Mouse (Mus musculus) neutrophil, adult 5-6 weeks (primary cell): Measurements from ENCODE around the gene Agpat1. TPM values are rescaled to one million over a fixed set of nuclear protein-coding genes. Genes with fewer than 3 reads are reported as not detected.

Experiments
- ATAC-seq: fragments of 151-379, 151-347 bp; 2 replicates; pipeline ENCODE4 v1.8.0; 2017; ENCODE audit warnings: mild to moderate bottlenecking, moderate TSS enrichment; ENCODE audit not compliant: insufficient number of reproducible peaks, poor library complexity, low FRiP score, severe bottlenecking; ENCODE audit errors: extremely low read depth
- total RNA-seq: library from RNA; stranded (forward); fragments of 200-1000 nt; gene quantifications from 2 replicates; pipeline ENCODE4 v1.2.3, GENCODE M21; 2017

Gene Agpat1
- total RNA-seq, 1 experiment from 2014 or later: 32.9 TPM

DNA sequence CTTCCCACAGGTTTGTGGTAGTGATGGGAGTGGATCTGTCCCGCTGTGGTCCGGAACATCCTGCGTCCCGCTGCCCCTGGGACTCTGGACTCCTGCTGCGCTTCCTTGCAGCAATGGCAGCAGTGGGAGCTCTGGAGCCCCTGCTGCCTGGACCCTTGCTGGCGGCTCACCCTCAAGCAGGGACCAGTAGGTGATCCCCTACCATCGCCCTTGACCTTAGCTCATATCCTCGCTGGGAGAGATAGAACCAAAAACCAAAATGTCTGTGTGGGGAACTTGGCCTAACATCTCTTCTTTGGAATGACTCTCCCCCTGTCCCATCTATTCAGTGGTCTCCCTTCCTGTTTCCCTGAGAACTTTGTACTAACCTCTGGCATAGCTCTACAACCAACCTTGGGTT lies 20.2 kb upstream of the Agpat1 start:
- ATAC-seq: no peak

DNA sequence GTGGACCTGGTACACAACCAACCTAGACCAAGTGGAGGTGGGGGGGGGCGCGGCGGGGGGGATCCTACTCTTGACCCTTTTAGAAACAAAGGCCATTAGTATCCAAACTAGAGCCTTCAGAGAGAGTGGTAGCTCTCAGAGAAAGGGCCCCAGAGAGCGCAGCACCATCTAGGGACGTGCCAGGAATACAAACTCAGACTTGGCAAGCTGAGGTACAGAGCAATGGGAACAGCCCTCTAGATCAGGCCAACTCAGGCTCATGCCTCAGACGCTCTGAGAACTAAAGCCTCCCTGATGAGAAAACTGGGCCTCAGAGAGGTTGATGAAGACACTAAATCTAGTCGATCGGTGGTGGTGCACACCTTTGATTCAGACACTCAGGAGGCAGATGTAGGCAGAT lies 18.9 kb upstream of the Agpat1 start:
- ATAC-seq: no peak

DNA sequence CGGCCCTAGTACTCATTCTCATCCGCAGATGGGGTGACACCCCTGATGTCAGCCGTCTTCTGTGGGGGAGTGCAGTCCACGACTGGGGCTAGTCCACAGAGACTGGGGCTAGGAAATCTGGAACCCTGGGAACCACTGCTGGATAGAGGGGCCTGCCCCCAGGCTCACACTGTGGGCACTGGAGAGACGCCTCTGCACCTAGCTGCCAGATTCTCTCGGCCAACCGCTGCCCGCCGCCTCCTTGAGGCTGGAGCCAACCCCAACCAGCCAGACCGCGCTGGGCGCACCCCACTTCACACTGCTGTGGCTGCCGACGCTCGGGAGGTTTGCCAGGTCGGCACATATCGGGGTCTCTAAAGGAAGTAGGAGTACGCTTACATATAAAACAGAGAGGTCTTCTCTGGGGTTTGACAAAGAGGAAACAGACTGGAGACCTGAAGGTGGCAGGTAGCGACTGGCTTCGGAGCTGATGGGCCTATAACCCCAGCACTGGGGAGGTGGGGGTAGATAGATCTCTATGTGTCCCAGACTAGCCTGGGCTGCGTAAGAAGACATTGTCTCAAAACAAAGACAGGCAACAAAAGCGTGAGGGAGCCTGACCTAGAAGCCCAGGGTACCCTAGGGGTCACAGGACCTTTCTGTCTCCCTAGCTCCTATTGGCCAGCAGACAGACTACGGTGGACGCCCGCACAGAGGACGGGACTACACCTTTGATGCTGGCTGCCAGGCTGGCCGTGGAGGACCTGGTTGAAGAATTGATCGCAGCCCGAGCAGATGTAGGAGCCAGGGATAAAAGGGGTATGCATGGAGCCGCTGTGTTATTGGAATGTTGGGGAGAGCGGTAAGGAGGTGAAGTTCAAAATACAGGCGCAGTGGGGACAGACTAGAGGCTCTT lies 17.9 kb upstream of the Agpat1 start:
- ATAC-seq: no peak

DNA sequence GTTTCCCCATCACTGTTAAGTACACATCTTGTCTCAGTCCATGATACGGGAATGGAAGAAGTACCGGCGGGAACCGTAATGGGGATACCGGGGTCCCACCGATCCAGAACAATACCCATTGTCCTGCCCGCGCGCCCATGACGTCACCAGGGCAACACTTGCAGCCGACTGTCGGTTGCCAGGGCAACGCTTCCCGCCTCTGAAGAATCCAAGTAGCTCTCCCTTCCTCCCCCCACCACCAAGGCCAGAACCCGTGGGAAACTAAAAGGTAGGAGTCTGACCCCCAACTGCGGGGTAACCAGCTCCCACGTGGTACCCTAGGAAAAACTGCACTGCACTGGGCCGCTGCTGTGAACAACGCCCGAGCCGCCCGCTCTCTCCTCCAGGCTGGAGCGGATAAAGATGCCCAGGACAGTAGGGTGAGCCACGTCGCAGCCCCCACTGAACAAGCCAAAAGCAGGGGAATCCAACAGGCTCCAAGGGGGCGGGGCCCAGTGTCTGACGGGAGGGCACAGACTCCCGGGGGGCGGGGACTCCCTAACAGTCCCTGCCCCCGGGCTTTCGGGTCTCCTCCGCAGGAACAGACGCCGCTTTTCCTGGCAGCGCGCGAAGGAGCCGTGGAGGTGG lies 17.2 kb upstream of the Agpat1 start:
- ATAC-seq: no peak

DNA sequence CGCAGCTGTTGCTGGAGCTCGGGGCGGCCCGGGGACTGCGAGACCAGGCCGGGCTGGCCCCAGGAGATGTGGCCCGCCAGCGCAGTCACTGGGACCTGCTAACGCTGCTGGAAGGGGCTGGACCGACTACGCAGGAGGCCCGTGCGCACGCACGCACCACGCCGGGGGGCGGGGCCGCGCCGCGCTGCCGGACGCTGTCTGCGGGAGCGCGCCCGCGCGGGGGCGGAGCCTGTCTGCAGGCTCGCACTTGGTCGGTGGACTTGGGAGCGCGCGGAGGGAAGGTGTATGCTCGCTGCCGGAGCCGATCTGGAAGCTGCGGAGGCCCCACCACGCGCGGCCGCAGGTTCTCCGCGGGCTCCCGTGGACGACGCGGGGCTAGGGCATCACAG lies 16.6 kb upstream of the Agpat1 start:
- ATAC-seq: peak; percentile 51

DNA sequence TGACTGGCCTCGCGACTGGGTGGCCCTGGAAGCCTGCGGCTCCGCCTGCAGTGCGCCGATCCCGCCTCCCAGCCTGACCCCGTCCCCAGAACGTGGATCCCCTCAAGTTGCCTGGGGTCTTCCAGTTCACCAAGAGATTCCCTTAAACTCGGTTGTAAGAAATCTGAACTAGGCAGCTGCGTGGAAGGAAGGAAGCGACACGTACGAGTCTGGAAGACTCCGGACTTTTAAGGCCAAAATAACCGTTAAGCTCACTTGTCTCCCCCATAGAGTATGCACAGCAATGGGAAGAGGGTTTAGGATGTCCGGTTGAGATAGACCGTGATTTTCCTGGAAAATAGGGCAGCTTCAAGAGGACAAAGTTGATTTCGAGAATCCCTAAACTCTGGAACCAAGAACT lies 16.2 kb upstream of the Agpat1 start:
- no peak for ATAC-seq

DNA sequence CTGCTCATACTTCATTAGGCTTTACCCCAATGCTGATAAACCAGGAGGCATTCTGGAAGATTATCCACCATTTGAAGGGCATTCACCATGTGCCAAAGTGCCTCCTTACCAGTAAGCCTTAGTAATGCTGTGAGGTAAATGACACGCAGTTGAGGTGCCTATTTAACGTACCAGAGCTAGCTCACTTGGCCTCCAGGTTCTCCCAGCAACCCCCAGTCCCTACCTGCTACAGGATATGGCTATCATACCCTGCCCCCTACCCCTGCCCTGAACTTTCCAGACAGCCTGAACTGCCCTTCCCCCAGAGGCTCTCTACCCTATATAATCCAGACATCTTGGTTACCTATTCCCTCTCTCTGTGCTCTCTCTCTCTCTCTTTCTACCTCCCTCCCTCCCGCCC lies 15.3 kb upstream of the Agpat1 start:
- ATAC-seq: no peak

DNA sequence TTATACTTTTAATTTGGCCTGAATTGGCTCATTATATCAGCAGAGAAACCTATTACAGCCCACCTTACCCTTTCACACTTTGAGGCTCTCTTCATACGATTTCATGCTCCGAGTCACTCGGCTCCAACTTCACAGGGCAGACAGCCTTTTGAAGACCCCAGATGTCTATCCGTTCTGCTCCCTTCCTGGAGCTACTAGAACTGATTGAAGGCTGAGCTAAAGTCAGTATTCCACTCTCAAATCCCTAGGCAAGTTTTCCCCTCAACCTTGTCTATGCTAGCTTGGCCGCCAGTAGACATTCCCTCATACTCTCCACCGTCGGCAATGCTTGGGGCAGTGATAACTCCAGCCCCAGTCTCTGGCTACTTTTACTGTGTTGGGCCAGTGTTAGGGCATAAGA lies 14.9 kb upstream of the Agpat1 start:
- ATAC-seq: no peak

DNA sequence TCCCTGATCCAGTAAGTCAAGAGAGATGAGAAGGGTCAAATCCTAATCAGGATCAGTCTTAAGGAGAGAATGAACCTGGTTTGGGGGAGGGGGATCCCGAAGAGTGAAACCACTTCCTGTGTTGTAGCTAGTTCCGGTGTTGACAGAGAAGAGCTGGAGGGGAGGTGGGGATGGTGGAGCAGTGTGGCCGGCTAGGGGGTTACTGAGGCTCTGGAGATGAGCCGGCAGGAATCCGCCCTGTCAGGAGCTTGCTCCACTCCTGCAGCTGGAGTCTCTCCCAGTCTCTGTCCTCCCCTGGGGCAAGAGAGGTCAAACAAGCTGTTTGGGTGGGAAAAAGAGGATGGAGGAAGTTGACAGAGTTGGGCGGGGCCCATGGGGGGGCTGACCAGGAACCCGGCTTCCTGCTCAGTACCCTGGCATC lies 14.4 kb upstream of the Agpat1 start, which contains the start of gene Gpsm3:
Gpsm3 (plus strand) TSS at position 126 of the 421 bp plus-strand sequence.
- peak; percentile 18; the same call in 1 of the 2 replicates for ATAC-seq

DNA sequence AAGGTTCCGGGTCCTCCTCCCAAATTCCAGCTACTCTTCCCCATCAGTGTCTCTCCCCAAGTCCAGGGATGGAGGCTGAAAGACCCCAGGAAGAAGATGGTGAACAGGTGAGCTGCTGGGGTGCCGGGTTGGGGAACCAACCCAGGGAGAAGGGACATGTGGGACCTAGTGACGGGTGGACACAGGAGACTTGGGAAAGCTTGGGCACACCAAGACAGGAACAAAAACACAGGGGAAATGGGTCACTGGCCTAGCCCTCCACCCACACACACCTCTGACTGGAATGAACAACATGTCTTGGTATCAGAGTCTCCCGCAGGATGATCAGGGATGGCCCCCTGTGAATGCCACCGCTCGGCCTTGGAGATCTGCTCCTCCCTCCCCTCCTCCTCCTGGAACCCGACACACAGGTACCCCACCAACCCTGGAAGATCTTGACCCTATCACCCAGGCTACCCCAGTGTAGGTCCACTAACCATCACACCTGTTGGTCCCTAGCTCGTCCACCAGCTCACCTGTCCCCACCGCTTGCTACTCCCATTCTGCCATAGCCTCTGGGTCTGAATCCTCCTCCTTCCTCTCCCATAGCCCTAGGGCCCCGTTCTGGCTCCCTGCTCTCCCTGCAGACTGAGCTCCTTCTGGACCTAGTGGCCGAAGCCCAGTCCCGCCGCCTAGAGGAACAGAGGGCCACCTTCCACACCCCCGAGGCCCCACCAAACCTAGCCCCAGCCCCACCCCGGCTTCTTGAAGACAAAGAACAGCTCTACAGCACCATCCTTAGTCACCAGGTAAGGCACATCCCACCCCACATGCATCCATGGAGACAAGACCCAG lies 13.7 kb upstream of the Agpat1 start:
- no peak for ATAC-seq

DNA sequence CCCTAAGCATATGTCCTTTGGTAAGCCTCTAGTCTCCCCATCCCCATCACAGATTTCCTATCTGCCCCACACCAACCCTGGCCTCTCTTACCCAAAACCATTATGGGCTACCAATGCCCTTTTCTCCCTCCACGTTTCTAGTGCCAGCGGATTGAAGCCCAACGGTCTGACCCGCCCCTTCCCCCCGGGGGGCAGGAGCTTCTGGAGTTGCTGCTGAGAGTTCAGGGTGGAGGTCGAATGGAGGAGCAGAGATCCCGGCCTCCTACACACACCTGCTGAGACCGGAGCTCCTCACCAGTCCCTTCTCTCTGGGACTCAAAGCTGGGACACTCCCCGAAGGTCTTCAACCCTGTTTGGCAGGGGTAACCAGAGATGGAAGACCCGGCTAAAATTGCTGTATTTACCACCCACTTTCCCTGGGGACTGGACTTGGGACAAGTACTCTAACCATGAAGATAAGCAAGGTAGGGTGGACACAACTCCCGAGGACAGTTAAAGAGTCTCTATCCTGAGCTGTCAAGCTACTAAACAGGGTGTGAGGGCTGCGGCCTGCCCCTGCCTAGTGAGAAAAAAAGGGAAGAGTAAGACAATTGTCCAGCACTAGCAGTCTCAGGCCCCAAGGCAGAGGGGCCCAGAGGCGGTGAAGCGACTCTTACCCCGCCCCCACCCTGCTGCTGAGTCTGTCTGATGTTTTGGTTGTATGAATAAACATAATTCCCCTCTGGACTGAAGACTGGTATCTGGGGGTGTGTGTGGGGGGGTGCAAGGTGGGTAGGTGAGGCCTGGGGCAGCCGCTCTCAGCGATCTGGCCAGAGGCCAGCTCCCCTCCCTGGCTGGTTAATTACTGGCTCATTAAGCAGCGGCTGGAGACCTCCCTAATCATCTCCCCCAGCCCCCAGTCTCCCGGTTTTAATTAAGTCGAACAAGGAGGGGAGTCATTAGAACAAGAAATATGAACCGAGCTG lies 12.8 kb upstream of the Agpat1 start, which contains the start of gene Pbx2:
Pbx2 (plus strand) TSS at position 238 of the 965 bp plus-strand sequence.
- no peak for ATAC-seq

DNA sequence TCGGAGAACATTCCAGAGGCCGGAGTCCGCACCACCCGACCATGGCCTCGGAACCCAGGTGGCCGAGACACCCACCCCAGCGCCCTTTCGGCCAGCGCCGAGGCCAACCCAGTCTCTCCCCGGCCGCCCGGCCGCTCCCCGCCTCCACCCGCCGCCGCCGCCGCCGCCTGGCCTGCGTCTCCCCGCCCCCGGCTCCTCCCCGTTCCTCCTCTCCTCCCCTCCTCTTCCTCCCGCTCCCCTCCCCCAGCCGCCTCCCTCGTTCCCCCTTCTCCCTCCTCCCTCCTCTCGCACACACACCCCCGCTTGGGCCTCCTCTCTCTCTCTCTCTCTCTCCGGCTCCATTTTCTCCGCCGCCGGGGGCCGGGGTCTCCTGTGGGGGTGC lies 12.1 kb upstream of the Agpat1 start:
- ATAC-seq: peak; percentile 69

DNA sequence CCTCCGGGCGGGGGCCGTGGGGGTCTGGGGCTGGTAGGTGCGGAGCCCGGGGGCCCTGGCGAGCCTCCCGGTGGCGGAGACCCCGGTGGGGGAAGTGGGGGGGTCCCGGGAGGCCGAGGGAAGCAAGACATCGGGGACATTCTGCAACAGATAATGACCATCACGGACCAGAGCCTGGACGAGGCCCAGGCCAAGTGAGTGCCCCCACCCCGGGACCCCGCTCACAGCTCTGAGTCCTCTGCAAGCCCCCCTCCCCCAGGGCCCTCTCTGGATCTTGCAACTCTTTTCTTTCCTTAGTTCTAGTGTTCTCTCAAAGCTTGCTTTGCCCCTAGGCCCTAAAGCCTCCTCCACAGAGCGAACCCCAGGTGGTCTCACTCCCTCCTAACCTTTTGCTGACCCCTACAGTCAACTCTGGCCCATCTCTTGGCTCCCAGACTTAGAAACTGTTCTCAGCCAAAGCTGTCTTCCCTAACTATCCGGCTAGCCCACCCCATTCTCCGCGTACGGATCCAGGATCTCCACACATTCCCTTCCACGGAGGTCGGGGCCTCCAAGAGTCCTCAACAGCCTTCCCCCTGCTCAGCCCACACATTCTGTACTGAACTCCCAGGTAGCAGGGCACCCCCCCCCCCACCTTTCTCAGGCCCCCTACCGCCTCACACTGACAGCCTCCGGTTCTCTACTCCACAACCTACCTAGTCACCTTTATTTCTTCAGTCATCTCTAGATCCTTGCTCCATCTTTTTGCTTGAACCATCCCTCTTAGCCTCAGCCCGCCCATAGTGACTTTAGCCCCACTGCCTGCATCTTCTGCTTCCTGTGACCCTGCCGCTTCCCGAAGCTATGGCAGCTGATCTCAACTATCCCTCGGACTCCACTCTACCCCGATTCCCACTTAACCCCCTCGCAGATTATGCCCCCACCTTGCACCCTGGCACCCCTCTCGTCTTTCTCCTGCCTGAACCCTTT lies 11.2 kb upstream of the Agpat1 start:
- ATAC-seq: no peak

DNA sequence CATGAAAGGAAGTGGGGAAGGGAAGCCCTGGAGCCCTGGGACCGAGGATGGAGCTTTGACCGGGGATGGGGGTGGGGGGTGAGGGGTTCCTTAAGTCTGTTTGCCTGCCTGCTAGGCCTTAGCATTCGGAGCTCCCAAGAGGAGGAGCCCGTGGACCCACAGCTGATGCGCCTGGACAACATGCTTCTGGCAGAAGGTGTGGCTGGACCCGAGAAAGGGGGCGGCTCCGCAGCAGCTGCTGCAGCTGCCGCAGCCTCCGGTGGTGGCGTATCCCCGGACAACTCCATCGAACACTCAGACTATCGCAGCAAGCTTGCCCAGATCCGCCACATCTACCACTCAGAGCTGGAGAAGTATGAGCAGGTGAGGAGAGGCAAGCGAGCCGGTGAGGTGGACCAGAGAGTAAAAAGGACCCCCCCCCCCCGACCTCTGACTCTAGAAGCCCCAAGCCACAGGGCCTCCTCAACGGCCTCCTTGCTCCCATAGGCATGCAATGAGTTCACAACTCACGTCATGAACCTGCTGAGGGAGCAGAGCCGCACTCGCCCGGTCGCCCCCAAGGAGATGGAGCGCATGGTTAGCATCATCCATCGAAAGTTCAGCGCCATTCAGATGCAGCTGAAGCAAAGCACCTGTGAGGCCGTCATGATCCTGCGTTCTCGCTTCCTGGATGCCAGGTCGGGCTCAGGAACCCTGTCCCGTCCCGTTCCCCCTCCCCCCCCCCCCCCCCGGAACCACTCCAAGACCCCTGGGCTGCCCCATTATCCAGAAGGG lies 10.1 kb upstream of the Agpat1 start:
- no peak for ATAC-seq

DNA sequence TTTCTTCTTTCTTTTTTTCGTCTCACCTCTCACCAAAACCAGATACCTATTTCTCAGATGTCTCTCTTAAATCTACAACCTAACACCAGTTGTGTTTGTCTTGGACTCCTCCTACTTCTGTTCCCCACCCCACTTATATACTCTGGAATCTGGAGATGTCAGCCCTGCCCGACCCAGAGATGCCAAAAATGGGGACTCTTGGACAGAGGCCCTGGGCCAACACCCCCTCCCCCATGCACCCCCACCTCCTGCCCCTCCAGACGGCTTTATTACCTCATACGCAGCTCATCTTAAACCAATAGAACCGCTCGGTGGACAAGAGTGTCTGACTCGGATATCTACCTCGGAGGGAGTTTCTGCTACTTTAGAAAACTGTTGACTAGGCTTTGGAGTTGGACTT lies 8.0 kb upstream of the Agpat1 start:
- no peak for ATAC-seq

DNA sequence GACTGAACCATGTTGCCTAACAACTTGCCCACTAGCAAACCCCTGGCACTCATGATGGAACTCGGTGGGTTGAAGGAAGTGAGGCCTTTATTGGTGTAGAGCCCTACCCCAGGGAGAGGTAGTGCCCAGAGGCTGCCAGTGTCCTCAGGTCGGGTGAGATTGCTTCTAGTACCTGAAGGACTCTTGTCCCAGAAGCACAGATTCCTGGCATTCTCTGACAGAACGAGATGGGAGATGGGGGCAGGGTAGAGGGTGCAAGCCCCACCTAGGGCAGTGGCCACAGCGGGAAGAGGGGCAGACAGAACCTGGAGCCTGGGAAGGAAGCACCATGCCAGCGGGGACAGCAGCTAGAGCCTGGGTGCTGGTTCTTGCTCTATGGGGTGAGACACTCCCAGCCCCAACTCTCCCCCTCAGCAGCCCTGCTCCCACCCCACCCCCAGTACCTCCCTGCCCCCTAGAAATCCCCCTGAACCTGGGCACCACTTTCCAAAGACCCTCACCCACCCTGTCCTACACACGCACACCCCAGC lies 6.4 kb upstream of the Agpat1 start, which contains the start of gene Ager:
Ager (plus strand) TSS at position 297 of the 530 bp plus-strand sequence.
- ATAC-seq: no peak
